Mouse (Mus musculus): ENCODE data around the gene Castor1.

The Castor1 gene

DNA sequence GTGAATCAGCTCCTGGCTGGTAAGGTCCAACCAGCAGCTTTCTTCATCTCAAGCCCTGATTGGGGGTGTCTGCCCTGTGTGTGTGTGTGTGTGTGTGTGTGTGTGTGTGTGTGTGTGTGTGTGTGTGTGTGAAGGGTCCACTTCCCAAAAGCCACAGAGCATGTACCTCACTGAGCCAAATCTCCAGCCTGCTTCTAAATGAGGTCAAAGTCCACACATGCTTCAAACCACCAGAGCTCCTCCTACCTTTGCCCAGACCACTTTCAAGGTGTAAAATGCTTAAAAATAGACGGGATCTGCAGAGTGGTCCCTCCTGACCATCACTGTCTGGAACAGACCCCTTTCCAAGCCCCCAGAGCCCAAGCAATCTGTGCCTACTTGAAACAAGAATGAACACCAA, 45.3 kb downstream of the Castor1 start:
- WGBS, result 63% methylated on average over 1 of the region's 1 CpGs

DNA sequence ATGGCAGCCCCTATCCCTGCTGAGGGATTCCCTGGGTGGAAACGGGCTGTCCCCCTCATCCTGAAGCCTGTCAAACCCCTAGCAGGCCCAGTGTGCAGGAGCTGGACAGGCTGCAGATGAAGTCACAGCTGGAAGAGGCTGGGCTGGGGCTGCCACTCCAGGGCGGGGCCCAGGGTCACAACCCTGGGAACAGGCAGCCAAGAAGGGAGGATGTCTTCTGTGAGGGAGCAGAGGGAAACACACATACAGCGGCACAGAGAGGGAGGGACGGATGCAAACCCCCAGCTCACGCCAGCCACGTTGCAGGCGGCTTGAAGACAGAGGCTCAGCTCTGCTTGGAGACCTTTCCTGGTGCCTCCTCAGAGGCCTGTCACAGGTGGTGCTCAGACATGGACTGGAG, 46.0 kb downstream of the Castor1 start:
- 88% methylated on average over 7 of the region's 7 CpGs for WGBS

DNA sequence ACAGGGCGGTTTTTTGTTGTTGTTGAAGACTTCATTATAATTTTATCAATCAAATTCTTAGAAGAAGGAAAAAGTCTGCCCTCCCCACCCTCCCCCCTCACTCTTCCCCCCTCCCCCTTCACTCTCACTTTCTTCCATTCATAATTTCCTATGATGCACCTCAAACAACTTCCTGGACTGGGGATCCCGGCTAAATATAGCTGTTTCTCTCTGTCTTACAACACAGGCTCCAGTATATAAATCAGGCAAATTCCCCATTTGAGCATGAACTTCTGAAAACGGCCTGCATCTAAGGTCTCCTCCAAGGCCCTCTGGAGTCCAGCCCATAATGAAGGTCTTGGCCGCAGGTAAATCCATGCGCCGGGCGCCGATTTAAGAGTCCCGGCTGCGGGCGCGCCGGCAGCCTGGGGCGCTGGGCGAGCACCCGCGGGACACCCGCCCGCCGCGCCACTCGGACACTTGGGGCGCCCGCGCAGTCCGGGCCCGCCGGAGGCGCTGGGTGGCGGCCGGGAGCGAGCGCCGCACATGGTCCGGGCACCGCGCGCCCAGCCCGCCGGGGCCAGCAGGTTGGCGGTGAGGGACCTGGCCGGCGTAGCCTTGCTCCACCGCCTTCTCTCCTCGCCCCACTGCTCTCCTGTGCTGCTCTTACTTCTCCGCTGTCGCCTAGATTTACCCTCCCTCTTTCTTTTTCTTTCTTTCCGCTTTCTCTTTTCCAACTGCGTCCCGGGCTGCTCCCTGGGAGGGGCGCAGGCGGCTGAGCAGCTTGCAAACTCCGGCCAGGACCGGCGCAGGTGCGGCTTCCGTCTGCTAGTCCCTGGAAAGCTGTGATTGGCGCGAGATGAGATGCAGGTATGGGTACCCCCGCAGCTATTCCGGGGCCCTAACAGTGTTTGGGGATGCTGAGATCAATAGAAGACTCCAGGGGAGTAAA, 48.5 kb downstream of the Castor1 start:
- 1% methylated on average over 61 of the region's 61 CpGs for WGBS

DNA sequence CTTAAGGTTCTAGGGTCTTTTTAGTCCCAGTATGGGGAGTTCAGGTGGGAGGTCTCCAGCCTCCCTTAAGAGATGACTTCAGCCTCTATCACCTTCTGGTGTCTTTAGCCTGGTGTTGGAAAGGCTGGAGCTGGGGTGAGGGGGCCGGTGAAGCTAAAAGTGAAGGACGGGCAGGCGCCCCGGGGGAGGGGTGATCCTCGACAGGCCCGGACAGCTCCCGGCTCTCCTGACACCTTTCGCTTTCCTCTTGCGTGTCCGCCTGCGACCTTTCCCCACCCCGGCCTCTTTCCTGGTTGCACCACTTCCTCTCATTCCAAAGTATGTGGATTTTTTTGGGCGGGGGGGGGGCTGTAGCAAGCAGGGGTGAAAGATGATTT, 49.2 kb downstream of the Castor1 start:
- 32% methylated on average over 13 of the region's 13 CpGs for WGBS

DNA sequence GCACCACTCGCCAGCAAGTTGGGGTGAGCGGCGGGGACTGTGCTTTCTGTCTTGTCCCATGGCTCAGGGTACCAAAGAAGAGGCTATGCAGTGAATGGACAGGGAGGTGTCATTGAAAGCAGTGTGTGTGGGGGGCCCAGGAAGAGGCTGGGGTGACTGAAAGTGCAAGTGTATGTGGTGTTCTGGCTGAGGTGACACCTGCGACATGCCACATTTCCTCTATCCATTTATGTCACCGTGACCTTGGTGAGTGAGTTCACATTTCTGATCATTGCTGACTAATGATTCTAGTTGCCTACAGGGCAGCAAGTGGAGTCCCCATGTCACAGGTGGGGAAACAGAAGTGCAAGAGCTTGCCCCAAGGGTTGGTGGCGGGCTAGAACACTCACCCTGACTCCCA, 50.5 kb downstream of the Castor1 start:
- WGBS, result 92% methylated on average over 6 of the region's 6 CpGs

DNA sequence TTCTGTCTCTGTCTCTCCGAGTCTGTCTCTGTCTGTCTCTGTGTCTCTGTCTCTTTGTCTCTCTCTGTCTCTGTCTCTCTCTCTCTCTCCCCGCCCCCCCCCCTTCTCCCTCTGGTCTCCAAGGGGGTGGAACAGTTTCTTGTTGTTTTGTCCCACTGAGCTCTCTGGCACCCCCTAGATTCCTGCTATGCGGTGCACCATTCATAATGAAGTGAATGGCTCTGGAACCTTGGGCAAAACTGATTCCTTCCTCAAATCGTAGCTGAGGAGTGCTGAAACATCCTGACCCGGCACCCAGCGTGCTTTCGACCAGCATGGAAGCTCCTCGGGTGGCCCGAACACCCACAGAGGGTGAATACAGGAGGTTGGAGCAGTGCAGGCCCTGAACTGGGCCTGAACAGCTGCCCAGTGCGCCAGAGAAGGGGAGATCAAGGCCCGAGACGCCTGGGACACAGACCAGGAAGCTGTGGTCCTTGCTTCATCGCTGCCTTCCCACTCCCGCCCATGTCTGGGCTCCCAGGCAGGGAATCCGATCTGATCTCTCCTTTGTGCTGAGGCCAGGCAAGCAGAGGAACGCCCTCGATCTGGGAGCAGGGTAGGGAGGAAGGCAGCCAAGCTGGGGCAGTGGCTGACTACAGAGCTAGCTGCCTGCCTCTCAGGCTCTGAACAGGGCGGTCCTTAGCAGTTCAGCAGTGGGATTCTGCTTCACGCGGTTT, 52.9 kb downstream of the Castor1 start:
- WGBS, result 40% methylated on average over 19 of the region's 20 CpGs

DNA sequence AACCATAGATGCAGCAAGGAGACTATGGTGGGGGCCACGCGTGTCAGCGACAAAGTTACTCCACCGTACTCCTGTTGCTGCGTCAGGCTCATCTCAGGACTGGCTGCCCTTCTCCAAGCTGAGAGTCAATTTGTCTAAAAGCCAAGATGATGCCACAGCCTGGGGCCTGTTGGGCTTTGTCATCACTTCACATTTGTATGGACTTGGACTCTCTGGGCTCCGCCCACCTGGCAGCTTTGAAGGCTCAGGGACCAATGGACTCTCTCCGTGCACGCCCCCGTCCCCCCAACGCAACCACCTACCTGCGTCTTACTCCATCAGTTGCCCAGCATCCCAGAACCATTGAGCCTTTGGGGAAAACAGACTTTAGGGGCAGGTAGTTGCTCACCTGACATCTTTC, 53.5 kb downstream of the Castor1 start:
- WGBS, result 77% methylated on average over 11 of the region's 11 CpGs
